Mouse (Mus musculus) MEL (cell line): ENCODE results near the gene Cd300ld5. TPM values are rescaled to one million over a fixed set of nuclear protein-coding genes. Genes with fewer than 3 reads are reported as not detected.

ENCODE experiments used
- DNase-seq: peaks from one replicate; pipeline ENCODE4 v3.0.0; 2011; ENCODE audit warnings: low read depth, low spot score
- H3K27ac ChIP-seq: 2 replicates; pipeline ENCODE4 v1.5.1; 2012; ENCODE audit warnings: low read depth, mild to moderate bottlenecking, control low read depth, low read length, moderate library complexity; ENCODE audit not compliant: control insufficient read depth
- H3K27me3 ChIP-seq, 2 experiments: fragments of 150-350 bp in 1 of 2; sonication (generic) in 1 of 2; 2 replicates each; pipeline ENCODE4 v1.6.1; 2012; ENCODE audit warnings: low read length in 2 of 2, mild to moderate bottlenecking in 2 of 2, improper control_type of control experiment in 1 of 2, moderate library complexity in 1 of 2; ENCODE audit not compliant: insufficient read depth in 2 of 2, control insufficient read depth in 1 of 2
- H3K36me3 ChIP-seq, 2 experiments: 2 replicates each; pipeline ENCODE4 v1.6.1; 2012 to 2014; ENCODE audit warnings: low read length in 2 of 2, improper control_type of control experiment in 1 of 2, inconsistent platforms in 1 of 2, mild to moderate bottlenecking in 1 of 2; ENCODE audit not compliant: insufficient read depth in 2 of 2, control insufficient read depth in 1 of 2
- H3K4me1 ChIP-seq, 2 experiments: fragments of 150-350 bp in 1 of 2; sonication (generic) in 1 of 2; 2 replicates each; pipeline ENCODE4 v1.6.1; 2012; ENCODE audit warnings: low read length in 2 of 2, improper control_type of control experiment in 1 of 2, mild to moderate bottlenecking in 1 of 2; ENCODE audit not compliant: insufficient read depth in 2 of 2, control insufficient read depth in 1 of 2
- H3K4me3 ChIP-seq, 2 experiments: fragments of 150-350 bp in 1 of 2; sonication (generic) in 1 of 2; 2 replicates each; pipeline ENCODE4 v1.5.1; 2012; ENCODE audit warnings: low read depth in 2 of 2, low read length in 2 of 2, mild to moderate bottlenecking in 2 of 2, moderate library complexity in 2 of 2, control low read depth in 1 of 2, improper control_type of control experiment in 1 of 2; ENCODE audit not compliant: control insufficient read depth in 1 of 2, insufficient read depth in 1 of 2
- H3K79me2 ChIP-seq: 2 replicates; pipeline ENCODE4 v1.6.1; 2012; ENCODE audit warnings: mild to moderate bottlenecking, low read length, moderate library complexity; ENCODE audit not compliant: control insufficient read depth, poor library complexity, insufficient read depth
- H3K9ac ChIP-seq: 2 replicates; pipeline ENCODE4 v1.6.1; 2012; ENCODE audit warnings: low read depth, mild to moderate bottlenecking, control low read depth, low read length, moderate library complexity; ENCODE audit not compliant: control insufficient read depth, poor library complexity, severe bottlenecking
- H3K9me3 ChIP-seq: fragments of 150-350 bp; sonication (generic); replicated peaks from 2 replicates; pipeline ENCODE4 v1.6.1; 2012; ENCODE audit warnings: mild to moderate bottlenecking, low read length, improper control_type of control experiment, moderate library complexity; ENCODE audit not compliant: insufficient read depth
- BHLHE40 ChIP-seq: IDR thresholded peaks from 2 replicates; pipeline ENCODE4 v1.6.1; 2012; ENCODE audit warnings: low read depth, mild to moderate bottlenecking, inconsistent platforms, low read length, improper control_type of control experiment, borderline replicate concordance
- CHD1 ChIP-seq: IDR thresholded peaks from 2 replicates; pipeline ENCODE4 v1.6.1; 2012; ENCODE audit warnings: low read depth, mild to moderate bottlenecking, inconsistent platforms, low read length, improper control_type of control experiment
- CTCF ChIP-seq, 3 experiments: IDR thresholded peaks in 2 of 3; conservative IDR thresholded peaks in 1 of 3; 2 replicates each; pipeline ENCODE4 v1.5.1; 2011 to 2012; ENCODE audit warnings: low read length in 3 of 3, low read depth in 2 of 3, mild to moderate bottlenecking in 2 of 3, improper control_type of control experiment in 1 of 3, inconsistent platforms in 1 of 3, mixed read lengths in 1 of 3, moderate library complexity in 1 of 3; ENCODE audit not compliant: control insufficient read depth in 1 of 3, insufficient read depth in 1 of 3, poor library complexity in 1 of 3, severe bottlenecking in 1 of 3
- E2F4 ChIP-seq: IDR thresholded peaks from 2 replicates; pipeline ENCODE4 v1.6.1; 2011; ENCODE audit warnings: low read depth, low read length, improper control_type of control experiment, borderline replicate concordance
- ELF1 ChIP-seq: IDR thresholded peaks from 2 replicates; pipeline ENCODE4 v1.6.1; 2014; ENCODE audit warnings: low read depth, mild to moderate bottlenecking, inconsistent platforms, low read length, improper control_type of control experiment, moderate library complexity
- EP300 ChIP-seq, 2 experiments: IDR thresholded peaks; 2 replicates each; pipeline ENCODE4 v1.6.1; 2011; ENCODE audit warnings: improper control_type of control experiment in 2 of 2, low read length in 2 of 2, low read depth in 1 of 2, mild to moderate bottlenecking in 1 of 2
- ETS1 ChIP-seq: IDR thresholded peaks from 2 replicates; pipeline ENCODE4 v1.6.1; 2012; ENCODE audit warnings: low read depth, mild to moderate bottlenecking, inconsistent platforms, low read length, improper control_type of control experiment, moderate library complexity
- GABPA ChIP-seq: IDR thresholded peaks from 2 replicates; pipeline ENCODE4 v1.6.1; 2012; ENCODE audit warnings: low read depth, mild to moderate bottlenecking, inconsistent platforms, low read length, improper control_type of control experiment, moderate library complexity
- GATA1 ChIP-seq: IDR thresholded peaks from 2 replicates; pipeline ENCODE4 v1.6.1; 2011; ENCODE audit warnings: low read depth, low read length, improper control_type of control experiment
- HCFC1 ChIP-seq: IDR thresholded peaks from 2 replicates; pipeline ENCODE4 v1.6.1; 2012; ENCODE audit warnings: low read depth, mild to moderate bottlenecking, inconsistent platforms, low read length, improper control_type of control experiment, moderate library complexity
- JUND ChIP-seq: IDR thresholded peaks from 2 replicates; pipeline ENCODE4 v1.6.1; 2011; ENCODE audit warnings: low read depth, mild to moderate bottlenecking, improper control_type of control experiment, low read length
- KAT2A ChIP-seq: conservative IDR thresholded peaks from 2 replicates; pipeline ENCODE4 v1.6.1; 2012; ENCODE audit warnings: low read depth, low read length, improper control_type of control experiment, inconsistent platforms
- MAFK ChIP-seq: IDR thresholded peaks from 2 replicates; pipeline ENCODE4 v1.6.1; 2011; ENCODE audit warnings: low read depth, mild to moderate bottlenecking, low read length, improper control_type of control experiment, borderline replicate concordance
- MAX ChIP-seq: IDR thresholded peaks from 2 replicates; pipeline ENCODE4 v1.6.1; 2011; ENCODE audit warnings: low read length, improper control_type of control experiment
- MAZ ChIP-seq: IDR thresholded peaks from 2 replicates; pipeline ENCODE4 v1.6.1; 2012; ENCODE audit warnings: low read depth, mild to moderate bottlenecking, inconsistent platforms, low read length, improper control_type of control experiment
- MEF2A ChIP-seq: IDR thresholded peaks from 2 replicates; pipeline ENCODE4 v1.6.1; 2014; ENCODE audit warnings: low read depth, mild to moderate bottlenecking, inconsistent platforms, low read length, improper control_type of control experiment; ENCODE audit not compliant: poor library complexity, insufficient replicate concordance, severe bottlenecking; ENCODE audit errors: extremely low read depth
- MXI1 ChIP-seq: IDR thresholded peaks from 2 replicates; pipeline ENCODE4 v1.6.1; 2011; ENCODE audit warnings: mild to moderate bottlenecking, low read depth, low read length, improper control_type of control experiment
- MYB ChIP-seq: IDR thresholded peaks from 2 replicates; pipeline ENCODE4 v1.6.1; 2011; ENCODE audit warnings: mild to moderate bottlenecking, low read depth, low read length, improper control_type of control experiment
- MYC ChIP-seq: IDR thresholded peaks from 2 replicates; pipeline ENCODE4 v1.6.1; 2011; ENCODE audit warnings: low read depth, mild to moderate bottlenecking, low read length, improper control_type of control experiment, moderate library complexity
- NELFE ChIP-seq: IDR thresholded peaks from 2 replicates; pipeline ENCODE4 v1.6.1; 2011; ENCODE audit warnings: low read depth, low read length, improper control_type of control experiment
- NRF1 ChIP-seq: IDR thresholded peaks from 2 replicates; pipeline ENCODE4 v1.6.1; 2014; ENCODE audit warnings: low read depth, mild to moderate bottlenecking, inconsistent platforms, low read length, improper control_type of control experiment, moderate library complexity; ENCODE audit not compliant: poor library complexity, insufficient read depth, severe bottlenecking
- POLR2A ChIP-seq, 2 experiments: IDR thresholded peaks; 2 replicates each; pipeline ENCODE4 v1.6.1; 2011 to 2012; ENCODE audit warnings: low read length in 2 of 2, mild to moderate bottlenecking in 2 of 2, control low read depth in 1 of 2, improper control_type of control experiment in 1 of 2, low read depth in 1 of 2, moderate library complexity in 1 of 2; ENCODE audit not compliant: control insufficient read depth in 1 of 2, insufficient read depth in 1 of 2, poor library complexity in 1 of 2
- POLR2AphosphoS2 ChIP-seq: IDR thresholded peaks from 2 replicates; pipeline ENCODE4 v1.6.1; 2011; ENCODE audit warnings: low read length, improper control_type of control experiment
- POLR2AphosphoS5 ChIP-seq: IDR thresholded peaks from 2 replicates; pipeline ENCODE4 v1.6.1; 2012; ENCODE audit warnings: low read depth, borderline replicate concordance, mild to moderate bottlenecking, inconsistent platforms, low read length, moderate library complexity, mixed read lengths
- RAD21 ChIP-seq: IDR thresholded peaks from 2 replicates; pipeline ENCODE4 v1.6.1; 2011; ENCODE audit warnings: mild to moderate bottlenecking, low read depth, low read length, improper control_type of control experiment
- RCOR1 ChIP-seq: IDR thresholded peaks from 2 replicates; pipeline ENCODE4 v1.6.1; 2012; ENCODE audit warnings: low read depth, mild to moderate bottlenecking, inconsistent platforms, low read length, improper control_type of control experiment
- SIN3A ChIP-seq: IDR thresholded peaks from 2 replicates; pipeline ENCODE4 v1.6.1; 2012; ENCODE audit warnings: low read length, improper control_type of control experiment, inconsistent platforms
- SMC3 ChIP-seq: IDR thresholded peaks from 2 replicates; pipeline ENCODE4 v1.6.1; 2011; ENCODE audit warnings: low read depth, low read length, improper control_type of control experiment
- TAL1 ChIP-seq: IDR thresholded peaks from 2 replicates; pipeline ENCODE4 v1.6.1; 2012; ENCODE audit warnings: mild to moderate bottlenecking, inconsistent platforms, low read length, moderate library complexity, mixed read lengths
- TBP ChIP-seq: IDR thresholded peaks from 2 replicates; pipeline ENCODE4 v1.8.0; 2011; ENCODE audit warnings: low read depth, low read length, improper control_type of control experiment
- TCF12 ChIP-seq: IDR thresholded peaks from 2 replicates; pipeline ENCODE4 v1.6.1; 2014; ENCODE audit warnings: low read depth, mild to moderate bottlenecking, inconsistent platforms, low read length, improper control_type of control experiment, moderate library complexity
- UBTF ChIP-seq: IDR thresholded peaks from 2 replicates; pipeline ENCODE4 v1.6.1; 2012; ENCODE audit warnings: low read depth, mild to moderate bottlenecking, inconsistent platforms, low read length, improper control_type of control experiment, moderate library complexity, borderline replicate concordance; ENCODE audit not compliant: insufficient read depth
- USF1 ChIP-seq: IDR thresholded peaks from 2 replicates; pipeline ENCODE4 v1.6.1; 2014; ENCODE audit warnings: low read depth, mild to moderate bottlenecking, inconsistent platforms, low read length, improper control_type of control experiment, moderate library complexity
- USF2 ChIP-seq, 2 experiments: IDR thresholded peaks; 2 replicates each; pipeline ENCODE4 v1.6.1; 2011 to 2012; ENCODE audit warnings: improper control_type of control experiment in 2 of 2, low read length in 2 of 2, borderline replicate concordance in 1 of 2, inconsistent platforms in 1 of 2, low read depth in 1 of 2, mild to moderate bottlenecking in 1 of 2; ENCODE audit not compliant: insufficient read depth in 1 of 2
- ZC3H11A ChIP-seq: IDR thresholded peaks from 2 replicates; pipeline ENCODE4 v1.6.1; 2012; ENCODE audit warnings: low read depth, mild to moderate bottlenecking, inconsistent platforms, low read length, improper control_type of control experiment
- ZKSCAN1 ChIP-seq: IDR thresholded peaks from 2 replicates; pipeline ENCODE4 v1.6.1; 2012; ENCODE audit warnings: low read depth, mild to moderate bottlenecking, inconsistent platforms, low read length, improper control_type of control experiment, moderate library complexity
- ZMIZ1 ChIP-seq: IDR thresholded peaks from 2 replicates; pipeline ENCODE4 v1.6.1; 2012; ENCODE audit warnings: low read depth, mild to moderate bottlenecking, inconsistent platforms, low read length, improper control_type of control experiment, moderate library complexity
- ZNF384 ChIP-seq: IDR thresholded peaks from 2 replicates; pipeline ENCODE4 v1.6.1; 2012; ENCODE audit warnings: low read depth, mild to moderate bottlenecking, inconsistent platforms, low read length, improper control_type of control experiment
- polyA plus RNA-seq, 2 experiments: library from polyadenylated mRNA; stranded (reverse) in 1 of 2; unstranded in 1 of 2; fragments of >175 nt in 1 of 2; fragments of >200 nt in 1 of 2; gene quantifications; 2 replicates each; pipeline versions ENCODE4 v1.2.1 to v1.2.4; 2012; ENCODE audit warnings: low replicate concordance in 2 of 2, low read depth in 1 of 2; ENCODE audit not compliant: insufficient read length in 2 of 2, insufficient read depth in 1 of 2, missing spikeins in 1 of 2
- total RNA-seq: library from RNA; depleted of rRNA; stranded (reverse); fragments of 300-350 nt; gene quantifications from 2 replicates; pipeline ENCODE4 v1.2.3, GENCODE M21; 2012

Cd300ld5 gene
- total and polyA plus RNA-seq, 3 experiments, result not detected

- Histone ChIP-seq H3K36me3 (peaks cover 0 to 6% of the 10 kb centered on the region in 2 experiments; a peak in 1 of 4 replicates), H3K9me3 (no peaks in the 10 kb centered on the region), H3K9ac (no peak overlapping the region), H3K79me2 (no peaks in the 10 kb centered on the region), H3K27me3 (no peaks in the 10 kb centered on the region), H3K4me1 (peaks cover 6 to 19% of the 10 kb centered on the region in 2 experiments; a peak in 3 of 4 replicates), H3K27ac (no peak overlapping the region), H3K4me3 (no peak overlapping the region)
- DNase-seq, result peak; percentile 22
- no peak for TF ChIP-seq JUND
- TF ChIP-seq BHLHE40, result no peak
- TF ChIP-seq RCOR1, result no peak
- no peak for TF ChIP-seq MAZ
- TF ChIP-seq ZMIZ1, result no peak
- no peak for TF ChIP-seq ZKSCAN1
- TF ChIP-seq MXI1, result no peak
- no peak for TF ChIP-seq USF1
- TF ChIP-seq MYC, result no peak
- no peak for TF ChIP-seq POLR2AphosphoS5
- TF ChIP-seq E2F4, result no peak
- peak; percentile 75; the same call in 1 of the 2 replicates for TF ChIP-seq ETS1
- TF ChIP-seq MYB, result no peak
- no peak for TF ChIP-seq UBTF
- no peak for TF ChIP-seq MAX
- no peak for TF ChIP-seq HCFC1
- TF ChIP-seq NELFE, result no peak
- TF ChIP-seq TBP, result no peak
- TF ChIP-seq NRF1, result no peak
- TF ChIP-seq POLR2A (IDR thresholded peaks at IDR 0.05; ENCODE audit: control insufficient read depth in 1 of 2, insufficient read depth in 1 of 2, low read depth in 1 of 2, low read length in 2 of 2, poor library complexity in 1 of 2), result no peak
- TF ChIP-seq TAL1, result peak; percentile 23; the same call in 1 of the 2 replicates
- TF ChIP-seq ZC3H11A, result no peak
- TF ChIP-seq RAD21, result no peak
- no peak for TF ChIP-seq USF2 (IDR thresholded peaks at IDR 0.05; ENCODE audit: borderline replicate concordance in 1 of 2, insufficient read depth in 1 of 2, low read depth in 1 of 2, low read length in 2 of 2)
- TF ChIP-seq SIN3A, result no peak
- TF ChIP-seq GABPA, result no peak
- TF ChIP-seq GATA1, result peak; percentile 41
- no peak for TF ChIP-seq MEF2A
- TF ChIP-seq CTCF (IDR thresholded peaks at IDR 0.05 in 2 of 3, conservative IDR thresholded peaks at IDR 0.05 in 1 of 3; ENCODE audit: control insufficient read depth in 1 of 3, insufficient read depth in 1 of 3, low read depth in 2 of 3, low read length in 3 of 3, poor library complexity in 1 of 3, severe bottlenecking in 1 of 3), result no peak
- no peak for TF ChIP-seq ZNF384
- TF ChIP-seq SMC3, result no peak
- no peak for TF ChIP-seq CHD1
- peak; percentile 67; the same call in 1 of the 2 replicates for TF ChIP-seq TCF12
- no peak for TF ChIP-seq MAFK
- peak; percentile 29 to 44; a peak in 1 of 4 replicates for TF ChIP-seq EP300 (IDR thresholded peaks at IDR 0.05; ENCODE audit: low read depth in 1 of 2, low read length in 2 of 2)
- TF ChIP-seq POLR2AphosphoS2, result no peak
- TF ChIP-seq KAT2A, result no peak
- TF ChIP-seq ELF1, result no peak
These were observed 41.1 kb upstream of the Cd300ld5 start for GRCm38 (mm10) chr11:115078680-115079079.
